Mouse (Mus musculus): ENCODE data around the gene Cdc42bpa.

Cdc42bpa gene

GRCm38 (mm10) chr1:180031705-180032548 is 71.7 kb downstream of the Cdc42bpa start:
- no peak for DNase-seq (ENCODE audit: extremely low spot score)

GRCm38 (mm10) chr1:180037461-180037860 is 77.2 kb downstream of the Cdc42bpa start:
- no peak for DNase-seq (ENCODE audit: extremely low spot score)

- no peak for DNase-seq (ENCODE audit: extremely low spot score)
These were observed 83.9 kb downstream of the Cdc42bpa start for GRCm38 (mm10) chr1:180044160-180044559.

GRCm38 (mm10) chr1:180045172-180045571 is 84.9 kb downstream of the Cdc42bpa start:
- no peak for DNase-seq (ENCODE audit: extremely low spot score)

- DNase-seq (ENCODE audit: extremely low spot score), result no peak
These were observed 128.9 kb downstream of the Cdc42bpa start for GRCm38 (mm10) chr1:180089176-180089575.

GRCm38 (mm10) chr1:180098426-180098825 is 138.2 kb downstream of the Cdc42bpa start:
- DNase-seq (ENCODE audit: extremely low spot score), result no peak

GRCm38 (mm10) chr1:180104567-180104966 is 144.3 kb downstream of the Cdc42bpa start:
- no peak for DNase-seq (ENCODE audit: extremely low spot score)

GRCm38 (mm10) chr1:180109050-180109449 is 148.8 kb downstream of the Cdc42bpa start:
- no peak for DNase-seq (ENCODE audit: extremely low spot score)

- DNase-seq (ENCODE audit: extremely low spot score), result no peak
These were observed 156.3 kb downstream of the Cdc42bpa start for GRCm38 (mm10) chr1:180116525-180116924.

- no peak for DNase-seq (ENCODE audit: extremely low spot score)
These were observed 158.0 kb downstream of the Cdc42bpa start for GRCm38 (mm10) chr1:180118233-180118632.

- DNase-seq (ENCODE audit: extremely low spot score), result no peak
These were observed 168.0 kb downstream of the Cdc42bpa start for GRCm38 (mm10) chr1:180128077-180128792.

- DNase-seq (ENCODE audit: extremely low spot score), result no peak
These were observed 171.1 kb downstream of the Cdc42bpa start for GRCm38 (mm10) chr1:180131402-180131801.

GRCm38 (mm10) chr1:180132187-180132586 is 171.9 kb downstream of the Cdc42bpa start:
- no peak for DNase-seq (ENCODE audit: extremely low spot score)

GRCm38 (mm10) chr1:180139158-180139557 is 178.9 kb downstream of the Cdc42bpa start:
- DNase-seq (ENCODE audit: extremely low spot score), result no peak

GRCm38 (mm10) chr1:180140970-180141369 is 180.7 kb downstream of the Cdc42bpa start:
- DNase-seq (ENCODE audit: extremely low spot score), result no peak

- no peak for DNase-seq (ENCODE audit: extremely low spot score)
These were observed 187.8 kb downstream of the Cdc42bpa start for GRCm38 (mm10) chr1:180148036-180148435.

- no peak for DNase-seq (ENCODE audit: extremely low spot score)
These were observed 188.3 kb downstream of the Cdc42bpa start for GRCm38 (mm10) chr1:180148563-180148962.

- no peak for DNase-seq (ENCODE audit: extremely low spot score)
These were observed 190.9 kb downstream of the Cdc42bpa start for GRCm38 (mm10) chr1:180151191-180151590.

GRCm38 (mm10) chr1:180158648-180159047 is 198.4 kb downstream of the Cdc42bpa start:
- DNase-seq (ENCODE audit: extremely low spot score), result no peak

- DNase-seq (ENCODE audit: extremely low spot score), result no peak
These were observed 200.3 kb downstream of the Cdc42bpa start for GRCm38 (mm10) chr1:180160545-180160944.

- DNase-seq (ENCODE audit: extremely low spot score), result no peak
These were observed 200.9 kb downstream of the Cdc42bpa start for GRCm38 (mm10) chr1:180161160-180161559.

- DNase-seq (ENCODE audit: extremely low spot score), result no peak
These were observed 201.5 kb downstream of the Cdc42bpa start for GRCm38 (mm10) chr1:180161566-180162355.
